Mouse (Mus musculus) monocyte, adult 2 months (primary cell): ENCODE results near the gene Wnt7b.
A peak's percentile ranks its signal among the peaks of the same experiment; 100 is the strongest.

ENCODE experiments used
- DNase-seq, 2 experiments: peaks; one replicate each; pipeline ENCODE4 v3.0.0; 2022; ENCODE audit warnings: low spot score in 2 of 2, low read depth in 1 of 2

The Wnt7b gene

DNA sequence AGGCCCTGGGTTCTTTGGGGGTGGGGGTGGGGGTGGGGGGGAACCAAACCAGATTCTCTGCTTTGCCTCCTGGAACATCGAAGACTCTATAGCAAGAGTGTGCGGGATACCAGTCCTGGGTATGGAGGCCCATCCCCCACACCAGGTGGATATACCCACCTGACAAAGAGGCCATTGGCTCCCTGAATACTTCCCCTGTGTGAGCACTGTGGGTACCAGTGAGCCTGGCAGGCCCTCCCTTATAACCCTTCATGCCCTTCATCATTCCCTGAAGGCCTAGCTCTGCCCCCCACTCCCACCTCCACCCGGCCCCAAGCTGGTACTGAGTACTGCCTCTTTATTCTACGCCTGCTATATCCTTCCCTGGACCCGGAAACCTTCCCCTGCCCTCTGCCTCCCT lies 19.7 kb upstream of the Wnt7b start:
- no peak for DNase-seq

- no peak for DNase-seq
Observed at GRCm38 (mm10) chr15:85601202-85601601, 18.9 kb upstream of the Wnt7b start.

DNA sequence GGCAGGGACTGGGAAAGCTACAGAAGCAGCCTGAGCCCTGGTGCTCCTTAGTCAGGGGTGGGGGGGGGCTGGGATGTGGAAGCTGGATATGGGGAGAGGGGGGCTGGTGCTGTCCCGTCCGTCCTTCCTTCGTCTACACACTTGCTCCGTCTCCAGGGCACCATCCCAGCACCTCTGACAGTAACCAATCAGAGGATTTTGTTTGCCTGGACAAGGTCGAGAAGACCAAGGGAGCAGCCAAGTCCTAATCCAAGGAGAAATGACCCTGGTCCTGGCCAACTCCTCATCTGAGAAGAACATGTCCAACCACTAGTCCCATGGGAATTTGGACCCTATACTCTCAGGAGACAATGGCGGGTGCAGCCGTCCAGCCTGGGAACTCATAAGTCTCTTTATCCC lies 18.4 kb upstream of the Wnt7b start:
- no peak for DNase-seq

DNA sequence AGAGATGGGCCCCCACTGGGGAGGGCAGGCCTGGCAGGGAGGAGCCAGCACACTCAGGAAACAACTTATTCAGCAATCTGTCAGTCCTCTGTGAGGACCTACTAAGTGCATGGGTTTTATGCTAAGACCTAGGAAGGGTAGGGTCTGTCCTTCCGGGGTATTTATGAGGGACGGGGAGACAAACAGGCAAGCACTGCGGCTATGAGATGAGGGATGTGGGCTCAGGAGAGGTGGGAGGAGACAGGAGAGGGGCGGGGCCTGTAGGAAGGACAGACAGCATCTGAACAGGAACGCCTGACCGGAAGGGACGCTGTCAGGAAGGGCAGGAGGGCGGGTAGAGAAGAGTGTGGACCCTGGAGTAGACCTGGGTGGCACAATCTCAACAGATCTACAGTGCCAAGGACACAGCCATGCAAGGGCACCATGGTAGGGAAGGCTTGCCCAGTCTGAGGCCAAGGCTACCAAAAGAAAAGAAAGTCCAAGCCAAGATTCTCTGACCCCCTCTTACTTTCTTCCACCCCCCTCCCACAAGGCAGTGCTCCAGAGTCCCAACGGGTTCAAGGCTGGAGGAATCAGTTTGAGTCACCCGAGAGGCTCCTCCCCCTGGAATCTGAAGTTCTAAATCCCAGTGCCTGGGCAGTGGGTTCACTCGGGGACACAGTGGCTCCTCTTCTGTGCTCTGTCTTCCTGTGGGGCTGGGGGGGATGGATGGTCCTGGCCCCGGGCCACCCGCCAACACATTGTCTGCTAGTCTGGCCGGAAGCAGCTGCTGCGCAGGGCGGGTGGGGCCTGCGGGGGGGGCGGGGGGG lies 17.8 kb upstream of the Wnt7b start:
- DNase-seq, result no peak

GRCm38 (mm10) chr15:85598984-85599886 lies 17.0 kb upstream of the Wnt7b start:
- peak in 1 of 2 experiments; percentile 13 for DNase-seq

DNA sequence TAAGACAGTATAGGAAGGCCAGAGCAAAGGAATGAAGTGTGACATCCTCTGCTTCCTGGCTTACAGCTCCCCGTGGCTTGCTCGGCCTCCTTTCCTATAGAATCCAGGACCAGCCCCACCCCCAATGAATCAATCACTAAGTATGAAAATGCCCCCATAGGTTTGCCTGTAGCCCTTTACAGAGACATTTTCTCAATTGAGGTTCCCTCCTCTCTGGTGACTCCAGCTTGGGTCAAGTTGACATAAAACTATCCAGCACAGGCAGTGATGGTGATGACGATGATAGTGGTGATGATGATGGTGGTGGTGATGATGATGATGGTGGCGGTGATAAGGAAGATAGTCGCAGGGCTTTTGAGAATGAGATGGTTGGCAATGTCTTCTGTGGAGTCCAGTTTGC lies 16.2 kb upstream of the Wnt7b start:
- no peak for DNase-seq

GRCm38 (mm10) chr15:85597403-85597802 lies 15.1 kb upstream of the Wnt7b start:
- DNase-seq, result no peak

DNA sequence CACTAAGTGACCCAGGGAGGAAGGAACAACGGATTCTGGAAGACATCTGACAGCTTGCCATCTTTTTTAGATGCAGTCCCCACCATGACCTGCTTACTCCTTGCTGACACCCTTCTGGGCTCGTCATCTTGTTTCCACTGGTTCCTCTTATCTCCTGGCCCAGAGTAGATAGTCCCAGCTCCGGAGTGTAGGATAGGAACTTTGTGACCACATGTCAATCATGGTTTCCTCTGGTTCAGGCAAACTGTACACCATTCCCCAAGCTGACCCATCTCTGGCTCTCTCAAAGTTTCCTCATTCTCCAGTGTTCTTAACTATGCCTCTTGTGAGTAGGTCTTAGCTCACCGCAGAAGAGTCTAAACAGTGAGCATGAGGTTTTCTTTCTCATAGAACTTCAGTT lies 10.4 kb upstream of the Wnt7b start:
- no peak for DNase-seq

DNA sequence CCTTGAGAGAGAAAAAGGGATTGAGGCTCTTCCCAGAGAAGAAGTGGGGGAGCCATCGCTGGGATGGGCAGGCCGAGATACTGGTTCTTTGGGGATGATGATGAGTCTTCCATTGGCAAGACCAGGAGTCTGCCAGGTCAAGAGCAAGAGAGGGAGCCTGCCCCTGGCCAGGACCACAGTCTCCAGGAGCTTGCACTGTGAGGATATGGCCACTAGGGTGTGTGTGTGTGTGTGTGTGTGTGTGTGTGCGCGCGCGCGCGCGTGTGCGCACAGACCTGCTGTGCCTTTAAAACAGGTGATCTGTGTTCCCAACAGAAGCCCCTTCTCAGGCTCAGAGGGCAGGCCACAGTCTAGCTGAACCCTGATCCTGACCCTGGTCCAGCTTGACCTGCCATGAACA lies 8.6 kb upstream of the Wnt7b start:
- no peak for DNase-seq

DNA sequence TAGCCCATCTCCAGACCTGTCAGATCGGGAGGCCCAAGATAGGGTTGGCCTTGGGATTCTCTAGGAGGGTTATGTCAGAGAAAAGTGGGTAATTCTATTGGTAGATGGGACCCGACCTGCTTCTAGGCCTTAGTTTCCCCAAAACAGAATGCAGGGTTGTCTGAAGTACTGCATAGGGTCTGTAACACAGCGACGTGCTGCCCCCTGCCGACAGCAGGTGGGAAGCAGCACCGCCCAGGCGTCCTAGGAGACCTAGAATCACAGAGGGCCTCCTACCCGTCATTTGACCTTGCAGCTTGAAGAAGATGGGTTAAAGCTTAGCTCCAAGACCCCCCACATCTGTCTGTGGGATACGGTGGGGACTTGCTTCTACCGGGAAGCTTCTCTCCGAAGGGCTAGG lies 1.2 kb upstream of the Wnt7b start:
- DNase-seq, result peak in 1 of 2 experiments; percentile 21

GRCm38 (mm10) chr15:85583024-85583423 lies 751 bp upstream of the Wnt7b start:
- no peak for DNase-seq

GRCm38 (mm10) chr15:85581563-85582064 lies 659 bp downstream of the Wnt7b start:
- no peak for DNase-seq

DNA sequence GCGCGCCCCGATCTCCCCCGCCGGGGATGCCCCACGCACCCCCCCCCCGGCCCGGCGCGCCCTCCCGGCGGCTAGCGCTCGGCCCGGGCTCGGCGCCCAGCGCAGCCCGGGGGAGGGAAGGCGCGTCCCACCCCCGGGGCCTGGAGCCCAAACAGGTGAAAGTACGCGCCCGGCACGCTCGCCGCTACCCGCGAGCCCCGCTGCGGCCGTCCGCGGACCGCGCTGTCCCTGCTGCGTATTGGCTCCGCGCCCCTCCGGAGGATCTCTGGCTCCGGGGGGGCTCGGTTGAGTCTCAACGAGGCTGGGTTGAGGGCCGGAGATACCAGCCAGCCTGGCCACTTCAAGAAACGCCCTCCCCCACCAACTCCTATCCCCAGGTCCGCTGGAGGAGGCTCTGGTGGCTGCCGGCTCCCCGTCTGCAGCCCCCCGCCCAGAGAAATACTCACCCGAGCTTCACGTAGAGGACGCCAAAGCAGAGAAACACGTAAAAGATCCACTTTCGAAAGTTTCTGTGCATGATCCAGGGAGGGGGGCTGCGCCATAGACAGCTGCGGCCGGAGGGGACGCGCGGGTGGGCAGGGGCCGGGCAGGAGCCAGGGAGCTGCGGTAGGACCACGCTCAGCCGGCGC lies 1.2 kb downstream of the Wnt7b start:
- DNase-seq, result no peak

- no peak for DNase-seq
Observed at GRCm38 (mm10) chr15:85580483-85580882, 1.8 kb downstream of the Wnt7b start.

GRCm38 (mm10) chr15:85577583-85578460 lies 4.5 kb downstream of the Wnt7b start:
- no peak for DNase-seq

- DNase-seq, result no peak
Observed at GRCm38 (mm10) chr15:85576511-85577440, 5.5 kb downstream of the Wnt7b start.

GRCm38 (mm10) chr15:85576110-85576509 lies 6.2 kb downstream of the Wnt7b start:
- DNase-seq, result no peak

DNA sequence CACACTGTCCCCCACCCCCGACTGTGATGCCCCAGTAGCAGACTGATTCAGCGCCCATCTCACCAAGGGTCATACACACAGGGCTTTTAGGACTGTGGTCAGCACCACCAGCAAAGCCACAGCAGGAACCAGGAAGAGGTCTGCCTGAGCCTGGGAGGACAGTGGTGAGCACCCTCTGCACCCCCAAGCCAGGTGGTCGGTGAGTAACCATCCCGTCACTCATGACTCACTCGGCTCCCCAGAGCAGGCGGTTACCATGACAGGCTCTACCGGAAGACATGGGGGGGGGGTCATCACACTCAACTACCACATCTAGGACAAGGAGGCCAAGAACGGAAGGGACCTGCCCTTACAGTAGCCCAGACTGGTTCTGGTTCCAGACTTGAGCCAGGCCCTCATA lies 7.7 kb downstream of the Wnt7b start:
- DNase-seq, result no peak

- no peak for DNase-seq
Observed at GRCm38 (mm10) chr15:85574086-85574485, 8.2 kb downstream of the Wnt7b start.
